Mouse (Mus musculus): Measurements from ENCODE around the gene Mcam. TPM values are rescaled to one million over a fixed set of nuclear protein-coding genes. Genes with fewer than 3 reads are reported as not detected.

Gene Mcam
- polyA plus RNA-seq, 1 experiment from 2014 or later: 30.4 TPM

- H3K4me2 ChIP-seq (replicated peaks): no peak overlapping the region
- no peak overlapping the region for H3K4me3 ChIP-seq
- H3K27ac ChIP-seq: no peak overlapping the region
- H3K9me3 ChIP-seq: no peaks in the 10 kb centered on the region
- H3K36me3 ChIP-seq: peaks cover 76% of the 10 kb centered on the region
- no peak for ATAC-seq (ENCODE audit: low FRiP score, low read depth)
- no peaks in the 10 kb centered on the region for H3K4me1 ChIP-seq
- H3K27me3 ChIP-seq: no peaks in the 10 kb centered on the region
- WGBS: 42% methylated on average over 6 of the region's 8 CpGs
- no peak overlapping the region for H3K9ac ChIP-seq
These were observed 9.9 kb downstream of the Mcam start for GRCm38 (mm10) chr9:44144023-44144717.

- H3K4me3 ChIP-seq: no peak overlapping the region
- H3K4me2 ChIP-seq (replicated peaks): no peak overlapping the region
- peaks cover 76% of the 10 kb centered on the region for H3K36me3 ChIP-seq
- no peaks in the 10 kb centered on the region for H3K4me1 ChIP-seq
- no peak overlapping the region for H3K27ac ChIP-seq
- ATAC-seq (ENCODE audit: low FRiP score, low read depth): no peak
- no peaks in the 10 kb centered on the region for H3K27me3 ChIP-seq
- H3K9me3 ChIP-seq: no peaks in the 10 kb centered on the region
- no peak overlapping the region for H3K9ac ChIP-seq
These were observed 10.4 kb downstream of the Mcam start for GRCm38 (mm10) chr9:44144718-44145060.

GRCm38 (mm10) chr9:44147290-44147689 lies 13.0 kb downstream of the Mcam start:
- Histone ChIP-seq H3K9ac (no peak overlapping the region), H3K4me2 (replicated peaks) (no peak overlapping the region), H3K4me1 (no peaks in the 10 kb centered on the region), H3K27ac (no peak overlapping the region), H3K36me3 (peaks cover 75% of the 10 kb centered on the region), H3K9me3 (no peaks in the 10 kb centered on the region), H3K27me3 (no peaks in the 10 kb centered on the region), H3K4me3 (no peak overlapping the region)
- ATAC-seq (ENCODE audit: low FRiP score, low read depth): no peak
- 64% methylated on average over 3 of the region's 3 CpGs for WGBS

- H3K36me3 ChIP-seq: peaks cover 91% of the 10 kb centered on the region
These were observed 25.6 kb downstream of the Mcam start for GRCm38 (mm10) chr9:44159886-44160285.

GRCm38 (mm10) chr9:44168931-44169330 lies 34.7 kb downstream of the Mcam start:
- peaks cover 77% of the 10 kb centered on the region for H3K36me3 ChIP-seq
- no peak for ATAC-seq (ENCODE audit: low FRiP score, low read depth)

More at GRCm38 (mm10) chr9:44159886-44160285, 25.6 kb downstream of the Mcam start:
- no peak for ATAC-seq (ENCODE audit: low FRiP score, low read depth)
- Histone ChIP-seq H3K4me2 (replicated peaks) (no peak overlapping the region), H3K27me3 (no peaks in the 10 kb centered on the region), H3K4me1 (no peaks in the 10 kb centered on the region), H3K27ac (no peak overlapping the region), H3K9ac (no peak overlapping the region), H3K4me3 (no peak overlapping the region), H3K9me3 (no peaks in the 10 kb centered on the region)
- WGBS: 81% methylated on average over 3 of the region's 3 CpGs

GRCm38 (mm10) chr9:44170691-44171151 lies 36.5 kb downstream of the Mcam start:
- Histone ChIP-seq H3K27me3 (no peaks in the 10 kb centered on the region), H3K9ac (no peak overlapping the region), H3K27ac (no peak overlapping the region), H3K4me3 (no peak overlapping the region), H3K4me1 (peaks cover 1% of the 10 kb centered on the region; the same call in 1 of the 2 replicates), H3K4me2 (replicated peaks) (no peak overlapping the region), H3K9me3 (no peaks in the 10 kb centered on the region), H3K36me3 (peaks cover 59% of the 10 kb centered on the region)
- no peak for ATAC-seq (ENCODE audit: low FRiP score, low read depth)
- 88% methylated on average over 3 of the region's 3 CpGs for WGBS

More at GRCm38 (mm10) chr9:44168931-44169330, 34.7 kb downstream of the Mcam start:
- Histone ChIP-seq H3K4me3 (no peak overlapping the region), H3K4me1 (no peaks in the 10 kb centered on the region), H3K4me2 (replicated peaks) (no peak overlapping the region), H3K9ac (no peak overlapping the region), H3K27me3 (no peaks in the 10 kb centered on the region), H3K9me3 (no peaks in the 10 kb centered on the region), H3K27ac (no peak overlapping the region)
- WGBS: 87% methylated on average over 5 of the region's 5 CpGs

GRCm38 (mm10) chr9:44175556-44175955 lies 41.3 kb downstream of the Mcam start:
- ATAC-seq (ENCODE audit: low FRiP score, low read depth): no peak
- 71% methylated on average over 6 of the region's 6 CpGs for WGBS

GRCm38 (mm10) chr9:44175957-44176356 lies 41.7 kb downstream of the Mcam start:
- ATAC-seq (ENCODE audit: low FRiP score, low read depth): no peak
- 96% methylated on average over 1 of the region's 1 CpGs for WGBS
- H3K4me2 ChIP-seq (replicated peaks): no peak overlapping the region
- no peaks in the 10 kb centered on the region for H3K27me3 ChIP-seq
- H3K27ac ChIP-seq: no peak overlapping the region
- no peak overlapping the region for H3K4me3 ChIP-seq
- peaks cover 43% of the 10 kb centered on the region for H3K36me3 ChIP-seq
- H3K9ac ChIP-seq: no peak overlapping the region; the same call in 1 of the 2 replicates
- peaks cover 5% of the 10 kb centered on the region; the same call in 1 of the 2 replicates for H3K4me1 ChIP-seq
- H3K9me3 ChIP-seq: peaks cover 12% of the 10 kb centered on the region; the same call in 1 of the 2 replicates

More at GRCm38 (mm10) chr9:44175556-44175955, 41.3 kb downstream of the Mcam start:
- Histone ChIP-seq H3K9ac (no peak overlapping the region), H3K27ac (no peak overlapping the region), H3K36me3 (peaks cover 46% of the 10 kb centered on the region), H3K4me2 (replicated peaks) (no peak overlapping the region), H3K4me1 (peaks cover 5% of the 10 kb centered on the region; the same call in 1 of the 2 replicates), H3K9me3 (peaks cover 11% of the 10 kb centered on the region; the same call in 1 of the 2 replicates), H3K27me3 (no peaks in the 10 kb centered on the region), H3K4me3 (no peak overlapping the region)

- H3K27me3 ChIP-seq: no peaks in the 10 kb centered on the region
- peaks cover 5% of the 10 kb centered on the region; the same call in 1 of the 2 replicates for H3K4me1 ChIP-seq
- 86% methylated on average over 2 of the region's 2 CpGs for WGBS
- no peak overlapping the region for H3K27ac ChIP-seq
- peaks cover 29% of the 10 kb centered on the region for H3K36me3 ChIP-seq
- H3K4me2 ChIP-seq (replicated peaks): no peak overlapping the region
- ATAC-seq (ENCODE audit: low FRiP score, low read depth): no peak
- no peak overlapping the region for H3K9ac ChIP-seq
- H3K4me3 ChIP-seq: no peak overlapping the region
- H3K9me3 ChIP-seq: peaks cover 12% of the 10 kb centered on the region; the same call in 1 of the 2 replicates
These were observed 43.1 kb downstream of the Mcam start for GRCm38 (mm10) chr9:44177405-44177804.

- Histone ChIP-seq H3K36me3 (peaks cover 20% of the 10 kb centered on the region), H3K4me2 (replicated peaks) (no peak overlapping the region), H3K4me3 (no peak overlapping the region), H3K27ac (no peak overlapping the region), H3K9me3 (peaks cover 12% of the 10 kb centered on the region; the same call in 1 of the 2 replicates), H3K4me1 (peaks cover 5% of the 10 kb centered on the region; the same call in 1 of the 2 replicates), H3K27me3 (no peaks in the 10 kb centered on the region), H3K9ac (no peak overlapping the region)
- 79% methylated on average over 14 of the region's 14 CpGs for WGBS
- no peak for ATAC-seq (ENCODE audit: low FRiP score, low read depth)
These were observed 44.1 kb downstream of the Mcam start for GRCm38 (mm10) chr9:44178389-44178788.

- H3K9me3 ChIP-seq: peaks cover 12% of the 10 kb centered on the region; the same call in 1 of the 2 replicates
- H3K27ac ChIP-seq: no peak overlapping the region
- WGBS: 97% methylated on average over 12 of the region's 12 CpGs
- no peak overlapping the region for H3K4me3 ChIP-seq
- H3K9ac ChIP-seq: no peak overlapping the region
- no peak overlapping the region for H3K4me2 ChIP-seq (replicated peaks)
- H3K27me3 ChIP-seq: no peaks in the 10 kb centered on the region
- peaks cover 20% of the 10 kb centered on the region for H3K36me3 ChIP-seq
- ATAC-seq (ENCODE audit: low FRiP score, low read depth): no peak
- H3K4me1 ChIP-seq: peaks cover 5% of the 10 kb centered on the region; the same call in 1 of the 2 replicates
These were observed 44.5 kb downstream of the Mcam start for GRCm38 (mm10) chr9:44178811-44179210.

GRCm38 (mm10) chr9:44181537-44181936 lies 47.3 kb downstream of the Mcam start:
- no peak overlapping the region for H3K9ac ChIP-seq
- 91% methylated on average over 5 of the region's 5 CpGs for WGBS
- 0 out of 2 replicates have a peak, but pooled peaks cover 3% of the 10 kb centered on the region for H3K4me1 ChIP-seq
- no peak overlapping the region for H3K4me3 ChIP-seq
- H3K4me2 ChIP-seq (replicated peaks): no peak overlapping the region
- H3K9me3 ChIP-seq: peaks cover 12% of the 10 kb centered on the region; the same call in 1 of the 2 replicates
- no peaks in the 10 kb centered on the region for H3K27me3 ChIP-seq
- no peak for ATAC-seq (ENCODE audit: low FRiP score, low read depth)
- no peak overlapping the region for H3K27ac ChIP-seq
- H3K36me3 ChIP-seq: peaks cover 20% of the 10 kb centered on the region

Measured in limb, embryonic 13.5 days (tissue).